29 mouse cellular contexts compared by ENCODE assay signal in genomic region chr4:135520421-135520820, GRCm38 (mm10). TPM values are rescaled to one million over a fixed set of nuclear protein-coding genes. Genes with fewer than 3 reads are reported as not detected.
DNase-seq lines count a peak whose midpoint lies in the region; ATAC-seq lines count a peak whose summit lies in the region.
"Had no signal": no experiment of that assay in that cellular context is flagged by ENCODE, and none has a peak within 500 bp of the region (broad histone marks: within the 10 kb centered on the region; RNA-seq: fewer than 3 reads in every experiment).

No protein-coding gene starts in this region.

- 66% methylated on average over 9 of the region's 9 CpGs for WGBS in embryonic facial prominence, embryonic 14.5 days
- WGBS in embryonic facial prominence, embryonic 10.5 days = 83% methylated on average over 9 of the region's 9 CpGs

- H3K27ac ChIP-seq in embryonic facial prominence, embryonic 14.5 days (replicated peaks; ENCODE audit: low read depth, low read length) = no peak overlapping the region
- H3K27ac ChIP-seq in embryonic facial prominence, embryonic 10.5 days (replicated peaks) = no peak overlapping the region
- H3K27ac ChIP-seq: embryonic facial prominence, embryonic 15.5 days; gastrocnemius, adult 2 months; hindbrain, embryonic 12.5 days; hindbrain, embryonic 15.5 days; intestine, embryonic 15.5 days had no signal

- DNase-seq in embryonic facial prominence, embryonic 14.5 days (ENCODE audit: low spot score) = peak; percentile 44
- DNase-seq in embryonic facial prominence, embryonic 10.5 days (ENCODE audit: low spot score) = no peak
- peak; percentile 77 for DNase-seq in T-cell, adult 2 months (ENCODE audit: low spot score)
- peak; percentile 67 for DNase-seq in naive thymus-derived CD4-positive, alpha-beta T cell, adult 2 months (ENCODE audit: low read depth)
- no peak for DNase-seq in retina, postnatal 1 day
- DNase-seq in left cerebral cortex, adult 8-10 months (ENCODE audit: low spot score in 2 of 2) = no peak
- no peak for DNase-seq in ovary, adult 18-20 months (ENCODE audit: low spot score)
- DNase-seq: adrenal gland, adult 2 months; adrenal gland, postnatal 14 days; B cell, adult 2 months; cerebellum, adult 11 months; cerebellum, adult 2 months; cerebellum, postnatal 10 days; cerebellum, postnatal 36 days; embryo, embryonic 11 days; forebrain, postnatal 0 days; gastrocnemius, adult 2 months; gastrocnemius, postnatal 14 days had no signal

- H3K4me1 ChIP-seq in embryonic facial prominence, embryonic 14.5 days (ENCODE audit: control insufficient read depth, insufficient read depth, low read length) = no peaks in the 10 kb centered on the region; the same call in 1 of the 2 replicates
- peaks cover 28% of the 10 kb centered on the region for H3K4me1 ChIP-seq in embryonic facial prominence, embryonic 10.5 days

- no peak overlapping the region for H3K4me2 ChIP-seq in embryonic facial prominence, embryonic 14.5 days (ENCODE audit: low read depth, low read length)
- H3K4me2 ChIP-seq: embryonic facial prominence, embryonic 15.5 days; heart, embryonic 11.5 days; hindbrain, embryonic 12.5 days; hindbrain, embryonic 15.5 days; intestine, embryonic 15.5 days had no signal

- H3K9me3 ChIP-seq in embryonic facial prominence, embryonic 14.5 days (ENCODE audit: control insufficient read depth, low read length) = no peaks in the 10 kb centered on the region
- no peaks in the 10 kb centered on the region for H3K9me3 ChIP-seq in embryonic facial prominence, embryonic 10.5 days
- H3K9me3 ChIP-seq: embryonic facial prominence, embryonic 15.5 days; hindbrain, embryonic 12.5 days; hindbrain, embryonic 15.5 days; intestine, embryonic 15.5 days had no signal

- H3K27me3 ChIP-seq in embryonic facial prominence, embryonic 14.5 days (replicated peaks; ENCODE audit: control insufficient read depth, insufficient read depth, low read length) = no peaks in the 10 kb centered on the region
- H3K27me3 ChIP-seq in embryonic facial prominence, embryonic 10.5 days (replicated peaks; ENCODE audit: low read depth, poor library complexity, severe bottlenecking) = peaks cover 28% of the 10 kb centered on the region
- H3K27me3 ChIP-seq: intestine, embryonic 15.5 days; Patski had no signal

- no peak overlapping the region for H3K9ac ChIP-seq in embryonic facial prominence, embryonic 14.5 days (ENCODE audit: low read depth, low read length)
- H3K9ac ChIP-seq: embryonic facial prominence, embryonic 15.5 days; forebrain, postnatal 0 days; hindbrain, embryonic 12.5 days; hindbrain, embryonic 15.5 days; intestine, embryonic 15.5 days had no signal

- no peaks in the 10 kb centered on the region for H3K36me3 ChIP-seq in embryonic facial prominence, embryonic 14.5 days (ENCODE audit: control insufficient read depth, insufficient read depth, low read length)
- no peaks in the 10 kb centered on the region for H3K36me3 ChIP-seq in embryonic facial prominence, embryonic 10.5 days (replicated peaks)
- H3K36me3 ChIP-seq: embryonic facial prominence, embryonic 15.5 days; hindbrain, embryonic 12.5 days; hindbrain, embryonic 15.5 days; intestine, embryonic 15.5 days had no signal

- no peak overlapping the region for H3K4me3 ChIP-seq in embryonic facial prominence, embryonic 14.5 days (ENCODE audit: low read depth, low read length)
- no peak overlapping the region for H3K4me3 ChIP-seq in embryonic facial prominence, embryonic 10.5 days
- H3K4me3 ChIP-seq: embryonic facial prominence, embryonic 15.5 days; gastrocnemius, adult 2 months; hindbrain, embryonic 12.5 days; hindbrain, embryonic 15.5 days; intestine, embryonic 15.5 days had no signal

- ATAC-seq in embryonic facial prominence, embryonic 14.5 days (ENCODE audit: low read depth) = no peak
- ATAC-seq: forebrain, embryonic 14.5 days; forebrain, postnatal 0 days; intestine, embryonic 15.5 days; Patski had no signal

RNA-seq across cellular contexts. Expression of gene Nipal3, which starts 25.6 kb away (rescaled TPM):
- 2.9 and 3.0 TPM in 2 replicates for polyA plus RNA-seq in embryonic facial prominence, embryonic 14.5 days (2014; fragmentation: Nextera tagmentation; extraction: Ambion mirVana)
- polyA plus RNA-seq in embryonic facial prominence, embryonic 10.5 days (2016; fragmentation: Nextera tagmentation; extraction: Ambion mirVana) = 3.2 and 3.7 TPM in 2 replicates
- 100 to 1,000 TPM in 3 of 4 experiments, 10 to 100 TPM in 1; 96.7 to 124 (median 114) TPM for total RNA-seq in left cerebral cortex, adult 8-10 months (2022)

RNA-seq across cellular contexts. Expression of gene Stpg1, which starts 25.8 kb away (rescaled TPM):
- 0.65 TPM in 1 of 2 replicates, not detected in the other for polyA plus RNA-seq in embryonic facial prominence, embryonic 14.5 days (2014; fragmentation: Nextera tagmentation; extraction: Ambion mirVana)
- polyA plus RNA-seq in embryonic facial prominence, embryonic 10.5 days (2016; fragmentation: Nextera tagmentation; extraction: Ambion mirVana) = 0.18 and 0.37 TPM in 2 replicates
- total RNA-seq in left cerebral cortex, adult 8-10 months (2022) = 1 to 10 TPM in 3 of 4 experiments, under 1 TPM in 1; 0.83 to 1.3 (median 1.2) TPM
- total RNA-seq: gastrocnemius, adult 2 months; gastrocnemius, postnatal 4 days; heart, postnatal 25 days; hematopoietic stem cell, adult 5-6 weeks had no signal
- polyA plus RNA-seq: Patski had no signal

RNA-seq across cellular contexts. Expression of gene Grhl3, which starts 53.0 kb away (rescaled TPM):
- polyA plus RNA-seq in embryonic facial prominence, embryonic 14.5 days (2014; fragmentation: Nextera tagmentation; extraction: Ambion mirVana) = 13.3 and 21.3 TPM in 2 replicates
- polyA plus RNA-seq in embryonic facial prominence, embryonic 10.5 days (2016; fragmentation: Nextera tagmentation; extraction: Ambion mirVana) = 7.6 and 9.6 TPM in 2 replicates
- 1 to 10 TPM; 1.1 to 1.8 (median 1.5) TPM for total RNA-seq in left cerebral cortex, adult 8-10 months (2022)
- total RNA-seq: gastrocnemius, adult 2 months; heart, adult 8-10 months; hematopoietic stem cell, adult 5-6 weeks had no signal
- polyA plus RNA-seq: adrenal gland, adult 2 months; Patski had no signal

Comparison
In these comparisons a context has a peak if more than half of its experiments do, and no peak if none do; other contexts are left out.
1. DNase-seq: peak in embryonic facial prominence, embryonic 14.5 days (single experiment), T-cell, adult 2 months (single experiment) and naive thymus-derived CD4-positive, alpha-beta T cell, adult 2 months (single experiment); none in embryonic facial prominence, embryonic 10.5 days (single experiment), retina, postnatal 1 day (single experiment), left cerebral cortex, adult 8-10 months (0 of 2) and ovary, adult 18-20 months (single experiment).